Mouse (Mus musculus): Measurements from ENCODE around the gene Olfr1310.
"Not testable (repeated sequence)": the region's sequence is repeated elsewhere in the genome, so short reads cannot be mapped to it uniquely, and the experiment has no call there.

Olfr1310 gene

DNA sequence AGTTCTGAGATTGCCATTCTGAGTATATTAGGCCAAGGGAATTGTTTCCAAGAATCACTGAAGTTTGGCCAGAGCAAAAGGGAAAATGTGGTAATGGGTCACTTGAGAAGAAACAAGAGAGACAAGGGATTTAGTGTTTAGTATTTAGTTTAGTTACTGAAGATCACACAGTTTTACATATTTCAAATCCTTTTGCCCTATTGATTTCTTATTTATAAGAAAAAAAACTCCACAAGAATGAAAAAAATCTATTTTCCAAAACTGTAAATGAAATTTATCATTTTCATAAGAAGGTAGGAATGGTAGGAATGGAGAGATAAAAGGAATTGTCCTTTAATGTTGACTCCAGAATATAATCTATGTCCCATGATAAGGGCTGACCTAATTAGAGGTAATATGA is at the start of gene Olfr1310:
Gene Olfr1310, minus strand, starts transcription at position 101 of the 400 bp plus-strand sequence.
- no peak for DNase-seq (ENCODE audit: low spot score)

DNA sequence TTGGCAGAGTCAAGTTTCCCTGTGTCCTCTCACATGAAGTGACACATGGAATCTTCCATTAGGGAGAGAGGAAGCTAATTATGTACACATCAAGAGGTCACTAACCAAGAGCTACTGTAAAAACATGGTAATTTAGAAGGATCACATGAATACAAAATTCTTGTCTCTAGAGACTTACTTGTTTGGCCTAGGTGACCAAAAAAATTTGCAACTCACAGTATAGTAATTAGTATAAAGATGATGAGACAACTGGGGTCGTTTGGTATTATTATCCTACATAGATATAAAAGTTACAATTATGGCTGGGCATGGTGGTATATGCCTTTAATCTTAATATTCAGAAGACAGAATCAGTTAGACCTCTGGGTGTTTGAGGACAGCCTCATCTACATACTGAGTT is 37.6 kb upstream of the Olfr1310 start, which contains the start of gene Olfr1312:
Gene Olfr1312, minus strand, starts transcription at position 101 of the 400 bp plus-strand sequence.
- no peak for DNase-seq (ENCODE audit: low spot score)

DNA sequence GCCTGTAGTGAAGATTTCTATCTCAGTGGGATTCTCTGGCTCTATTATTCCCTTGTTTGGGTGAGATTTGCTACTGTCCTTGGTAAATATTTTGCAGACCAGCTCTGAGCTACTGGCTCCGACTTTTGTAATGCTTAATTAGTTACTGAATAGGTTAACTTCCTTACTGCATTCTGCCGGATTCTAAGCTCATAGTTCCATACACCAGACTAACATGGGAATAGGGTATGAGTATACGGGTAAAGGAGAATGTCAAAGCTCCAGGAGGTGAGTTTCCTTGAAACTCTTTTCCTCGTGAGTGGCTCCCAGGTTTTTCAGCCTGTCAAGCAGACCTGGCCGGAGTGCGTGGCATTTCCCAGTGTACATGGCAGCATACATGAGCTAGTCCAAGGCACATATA is 14.5 kb upstream of the Olfr1310 start:
- DNase-seq (ENCODE audit: low spot score) = not testable (repeated sequence)

DNA sequence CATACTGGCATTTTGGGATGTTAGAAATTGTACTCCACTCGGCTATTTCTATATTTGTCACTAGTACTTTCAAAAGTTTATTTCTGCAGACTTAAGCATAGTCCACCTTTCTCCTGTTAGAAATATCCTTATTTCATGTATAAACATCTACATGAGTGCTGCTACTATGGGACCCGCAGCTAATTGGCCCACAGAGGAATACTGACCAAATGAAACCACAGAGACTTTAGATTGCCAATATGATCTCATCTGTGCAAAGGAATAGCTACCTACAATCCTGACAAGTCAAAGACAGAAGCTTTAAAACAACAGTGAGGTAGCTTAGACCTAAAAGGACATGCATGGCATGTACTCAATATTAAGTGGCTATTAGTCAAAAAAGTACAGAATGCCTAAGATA is 11.8 kb upstream of the Olfr1310 start, which contains the start of gene Olfr1311:
Gene Olfr1311, minus strand, starts transcription at position 101 of the 400 bp plus-strand sequence.
- DNase-seq (ENCODE audit: low spot score) = no peak

DNA sequence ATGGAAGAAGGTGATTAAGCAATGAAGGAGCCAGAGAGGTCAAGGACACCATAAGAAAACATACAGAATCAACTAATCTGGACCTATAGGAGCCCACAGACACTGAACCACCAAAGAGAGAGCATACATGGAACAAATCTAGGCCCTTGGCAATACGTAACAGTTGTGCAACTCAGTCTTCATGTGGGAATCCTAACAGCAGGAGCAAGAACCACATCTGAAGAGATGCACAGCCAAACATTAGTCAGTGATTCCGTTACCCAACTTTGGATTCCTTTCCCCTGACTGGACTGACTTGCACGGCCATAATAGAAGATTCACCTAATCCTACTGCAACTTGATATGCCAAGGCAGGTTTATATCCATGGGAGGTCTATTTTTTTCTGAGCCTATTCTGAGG is 2.4 kb upstream of the Olfr1310 start:
- no peak for DNase-seq (ENCODE audit: low spot score)

DNA sequence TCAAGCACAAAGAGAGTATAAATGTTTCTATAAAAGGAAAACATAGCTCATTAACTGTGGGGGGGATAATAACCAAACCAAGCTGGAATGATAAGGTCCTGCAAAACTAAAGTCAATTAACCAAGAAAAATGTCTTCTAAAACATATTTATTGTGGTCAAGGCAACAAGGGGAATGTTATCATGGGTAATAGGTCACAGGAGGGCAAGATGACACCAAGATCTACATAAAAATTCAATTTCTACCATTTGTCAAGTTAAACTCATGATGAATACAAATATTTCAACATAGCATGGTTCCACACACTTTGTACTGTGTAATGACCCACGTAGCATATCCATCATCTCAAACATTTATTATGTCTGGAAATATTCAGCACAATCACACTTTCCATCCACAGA is 22.3 kb downstream of the Olfr1310 start, which contains the start of gene Olfr1309:
Gene Olfr1309, minus strand, starts transcription at position 101 of the 400 bp plus-strand sequence.
- DNase-seq (ENCODE audit: low spot score) = no peak

DNA sequence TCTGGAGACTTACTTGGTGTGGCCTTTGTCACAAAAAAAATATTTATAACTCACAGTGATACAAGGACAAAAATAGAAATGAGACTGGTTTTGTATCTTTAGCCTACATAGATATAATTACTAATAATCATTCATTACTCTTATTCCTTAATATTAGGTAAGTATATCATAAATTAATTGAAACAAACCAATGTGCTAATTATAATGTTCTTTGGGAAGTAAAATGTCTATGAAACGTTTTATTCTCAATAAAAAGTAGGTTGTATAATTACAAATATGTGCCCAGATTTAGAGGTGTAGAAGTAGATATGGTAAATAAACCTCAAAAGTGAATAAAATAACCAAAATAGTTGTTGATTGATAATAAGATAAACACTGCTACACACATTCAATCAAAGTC is 47.7 kb downstream of the Olfr1310 start, which contains the start of gene Olfr1308:
Gene Olfr1308, minus strand, starts transcription at position 101 of the 400 bp plus-strand sequence.
- DNase-seq (ENCODE audit: low spot score) = no peak

Data from spleen, adult 12 weeks (tissue).